Comparison of ENCODE assay signal across 9 mouse cellular contexts in the genomic region with DNA sequence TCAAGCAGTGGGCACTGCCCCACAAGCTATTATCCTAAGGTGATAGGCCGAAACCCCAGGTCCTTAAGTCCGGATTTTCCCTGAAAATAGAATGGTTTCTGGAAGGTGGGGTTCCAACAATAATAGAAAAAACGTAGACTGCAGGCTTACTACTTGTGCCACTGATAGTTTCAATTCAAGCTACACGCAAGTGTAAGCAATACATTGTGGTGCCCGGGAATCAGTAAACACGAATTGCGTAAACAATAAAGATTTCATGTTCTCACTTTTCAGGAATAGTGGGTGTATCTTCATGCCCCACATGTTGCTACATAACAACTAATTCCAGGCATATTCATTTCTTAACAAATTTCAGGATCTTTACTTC. TPM values are rescaled to one million over a fixed set of nuclear protein-coding genes. Genes with fewer than 3 reads are reported as not detected.
DNase-seq lines count a peak whose midpoint lies in the region; ATAC-seq and TF ChIP-seq lines count a peak whose summit lies in the region.
"Had no signal": no experiment of that assay in that cellular context is flagged by ENCODE, and none has a peak within 500 bp of the region (broad histone marks: within the 10 kb centered on the region; RNA-seq: fewer than 3 reads in every experiment).

No protein-coding gene starts in this region.

- no peaks in the 10 kb centered on the region for H3K27me3 ChIP-seq in liver, adult 2 months (ENCODE audit: control insufficient read depth, insufficient read depth, low read length)
- H3K27me3 ChIP-seq in embryonic facial prominence, embryonic 13.5 days = peaks cover 21% of the 10 kb centered on the region
- H3K27me3 ChIP-seq in intestine, embryonic 15.5 days (replicated peaks) = no peaks in the 10 kb centered on the region
- H3K27me3 ChIP-seq in neural tube, embryonic 12.5 days (replicated peaks) = no peaks in the 10 kb centered on the region

- H3K79me2 ChIP-seq in liver, adult 2 months (ENCODE audit: control insufficient read depth, insufficient read depth, low read length) = no peaks in the 10 kb centered on the region

- peak overlapping the region; percentile 91 for H3K4me3 ChIP-seq in liver, adult 2 months (ENCODE audit: insufficient read depth, low read depth, low read length)
- peak overlapping the region; percentile 57 for H3K4me3 ChIP-seq in embryonic facial prominence, embryonic 13.5 days
- peak overlapping the region; percentile 51 for H3K4me3 ChIP-seq in intestine, embryonic 15.5 days (replicated peaks)
- H3K4me3 ChIP-seq in neural tube, embryonic 12.5 days = peak overlapping the region; percentile 23; the same call in 1 of the 2 replicates

- H3K9ac ChIP-seq in liver, adult 2 months (ENCODE audit: low read depth, low read length) = peak overlapping the region; percentile 14; the same call in 1 of the 2 replicates
- H3K9ac ChIP-seq in embryonic facial prominence, embryonic 13.5 days = no peak overlapping the region
- H3K9ac ChIP-seq in intestine, embryonic 15.5 days = no peak overlapping the region
- H3K9ac ChIP-seq in neural tube, embryonic 12.5 days = no peak overlapping the region

- DNase-seq in liver, adult 2 months (ENCODE audit: extremely low read depth, low read depth, low spot score) = no peak
- DNase-seq in liver = no peak
- no peak for DNase-seq in thymus, adult 18-20 months

- H3K9me3 ChIP-seq in embryonic facial prominence, embryonic 13.5 days = no peaks in the 10 kb centered on the region
- H3K9me3 ChIP-seq in intestine, embryonic 15.5 days = no peaks in the 10 kb centered on the region
- no peaks in the 10 kb centered on the region for H3K9me3 ChIP-seq in neural tube, embryonic 12.5 days

- ATAC-seq in embryonic facial prominence, embryonic 13.5 days (ENCODE audit: insufficient number of reproducible peaks, insufficient read depth, low FRiP score, low TSS enrichment, low read depth) = peak; percentile 9; the same call in 1 of the 2 replicates
- ATAC-seq in intestine, embryonic 15.5 days = no peak
- no peak for ATAC-seq in neural tube, embryonic 12.5 days (ENCODE audit: low FRiP score, low read depth)
- ATAC-seq in monocyte, adult 5-6 weeks (replicated peaks; ENCODE audit: insufficient number of reproducible peaks, low FRiP score, low TSS enrichment, poor library complexity, severe bottlenecking) = no peak
- ATAC-seq in cerebellum, adult (ENCODE audit: insufficient number of reproducible peaks, low FRiP score, low TSS enrichment) = no peak

- peaks cover 3% of the 10 kb centered on the region; the same call in 1 of the 2 replicates for H3K4me1 ChIP-seq in liver, adult 2 months (ENCODE audit: control insufficient read depth, insufficient read depth, low read length)
- no peaks in the 10 kb centered on the region for H3K4me1 ChIP-seq in embryonic facial prominence, embryonic 13.5 days
- H3K4me1 ChIP-seq in intestine, embryonic 15.5 days (replicated peaks) = no peaks in the 10 kb centered on the region
- no peaks in the 10 kb centered on the region for H3K4me1 ChIP-seq in neural tube, embryonic 12.5 days

- no peak overlapping the region for H3K27ac ChIP-seq in liver, adult 2 months (replicated peaks; ENCODE audit: insufficient read depth, low read depth, low read length)
- H3K27ac ChIP-seq in embryonic facial prominence, embryonic 13.5 days = peak overlapping the region; percentile 68
- no peak overlapping the region; the same call in 1 of the 2 replicates for H3K27ac ChIP-seq in intestine, embryonic 15.5 days
- H3K27ac ChIP-seq in neural tube, embryonic 12.5 days = no peak overlapping the region

- 7% methylated on average over 7 of the region's 7 CpGs for WGBS in liver, adult 2 months
- WGBS in embryonic facial prominence, embryonic 13.5 days = 30% methylated on average over 7 of the region's 7 CpGs
- WGBS in intestine, embryonic 15.5 days = 25% methylated on average over 7 of the region's 7 CpGs
- 36% methylated on average over 7 of the region's 7 CpGs for WGBS in neural tube, embryonic 12.5 days

- peak overlapping the region; percentile 49 for H3K4me2 ChIP-seq in embryonic facial prominence, embryonic 13.5 days
- H3K4me2 ChIP-seq in intestine, embryonic 15.5 days (replicated peaks) = peak overlapping the region; percentile 56
- H3K4me2 ChIP-seq in neural tube, embryonic 12.5 days (replicated peaks) = peak overlapping the region; percentile 62

- no peaks in the 10 kb centered on the region for H3K36me3 ChIP-seq in liver, adult 2 months (ENCODE audit: control insufficient read depth, insufficient read depth, low read length)
- H3K36me3 ChIP-seq in embryonic facial prominence, embryonic 13.5 days = no peaks in the 10 kb centered on the region
- no peaks in the 10 kb centered on the region for H3K36me3 ChIP-seq in intestine, embryonic 15.5 days
- H3K36me3 ChIP-seq in neural tube, embryonic 12.5 days = no peaks in the 10 kb centered on the region

- TF ChIP-seq CTCF in liver, adult 2 months (IDR thresholded peaks at IDR 0.05; ENCODE audit: low read depth, low read length) = no peak

- no peak for TF ChIP-seq POLR2A in liver, adult 2 months (IDR thresholded peaks at IDR 0.05; ENCODE audit: extremely low read depth, insufficient read depth, low read length)

RNA-seq across cellular contexts. Expression of a gene that starts 0.4 kb away (rescaled TPM):
- total RNA-seq in liver, adult 2 months (2014; rRNA removed) = 9.0 and 14.8 TPM in 2 replicates
- 9.1 and 10.7 TPM in 2 replicates for polyA plus RNA-seq in liver, adult 2 months (2012; rRNA removed)
- polyA plus RNA-seq in embryonic facial prominence, embryonic 13.5 days (2015; fragmentation: Nextera tagmentation; extraction: Ambion mirVana) = 56.2 and 57.4 TPM in 2 replicates
- 50.6 and 51.1 TPM in 2 replicates for polyA plus RNA-seq in intestine, embryonic 15.5 days (2015; fragmentation: Nextera tagmentation; extraction: Ambion mirVana)
- 48.4 and 53.0 TPM in 2 replicates for polyA plus RNA-seq in neural tube, embryonic 12.5 days (2016; fragmentation: Nextera tagmentation; extraction: Ambion mirVana)
- total RNA-seq in monocyte, adult 5-6 weeks (2017) = 47.5 to 52.9 TPM (median 49.3 TPM) in 3 replicates

RNA-seq across cellular contexts. Expression of a gene that starts 31.5 kb away (rescaled TPM):
- total RNA-seq in liver, adult 2 months (2014; rRNA removed) = 12.9 and 13.6 TPM in 2 replicates
- polyA plus RNA-seq in liver, adult 2 months (2012; rRNA removed) = 24.8 and 26.5 TPM in 2 replicates
- 2.9 and 3.4 TPM in 2 replicates for polyA plus RNA-seq in embryonic facial prominence, embryonic 13.5 days (2015; fragmentation: Nextera tagmentation; extraction: Ambion mirVana)
- 1.6 and 1.9 TPM in 2 replicates for polyA plus RNA-seq in intestine, embryonic 15.5 days (2015; fragmentation: Nextera tagmentation; extraction: Ambion mirVana)
- polyA plus RNA-seq in neural tube, embryonic 12.5 days (2016; fragmentation: Nextera tagmentation; extraction: Ambion mirVana) = 1.5 and 1.7 TPM in 2 replicates
- 14.0 to 20.8 TPM (median 14.5 TPM) in 3 replicates for total RNA-seq in monocyte, adult 5-6 weeks (2017)

RNA-seq across cellular contexts. Expression of a gene that starts 41.0 kb away (rescaled TPM):
- not detected in 2 replicates for total RNA-seq in liver, adult 2 months (2014; rRNA removed)
- polyA plus RNA-seq in liver, adult 2 months (2012; rRNA removed) = not detected in 2 replicates
- not detected in 2 replicates for polyA plus RNA-seq in embryonic facial prominence, embryonic 13.5 days (2015; fragmentation: Nextera tagmentation; extraction: Ambion mirVana)
- not detected in 2 replicates for polyA plus RNA-seq in intestine, embryonic 15.5 days (2015; fragmentation: Nextera tagmentation; extraction: Ambion mirVana)
- polyA plus RNA-seq in neural tube, embryonic 12.5 days (2016; fragmentation: Nextera tagmentation; extraction: Ambion mirVana) = not detected in 2 replicates
- total RNA-seq in monocyte, adult 5-6 weeks (2017) = 10.8 to 15.8 TPM (median 13.4 TPM) in 3 replicates

RNA-seq across cellular contexts. Expression of a gene that starts 45.3 kb away (rescaled TPM):
- total RNA-seq in liver, adult 2 months (2014; rRNA removed) = 2.4 and 3.8 TPM in 2 replicates
- 1.1 and 4.3 TPM in 2 replicates for polyA plus RNA-seq in liver, adult 2 months (2012; rRNA removed)
- 6.7 and 7.6 TPM in 2 replicates for polyA plus RNA-seq in embryonic facial prominence, embryonic 13.5 days (2015; fragmentation: Nextera tagmentation; extraction: Ambion mirVana)
- polyA plus RNA-seq in intestine, embryonic 15.5 days (2015; fragmentation: Nextera tagmentation; extraction: Ambion mirVana) = 12.5 and 12.8 TPM in 2 replicates
- polyA plus RNA-seq in neural tube, embryonic 12.5 days (2016; fragmentation: Nextera tagmentation; extraction: Ambion mirVana) = 3.8 and 5.0 TPM in 2 replicates
- 206 to 400 TPM (median 270 TPM) in 3 replicates for total RNA-seq in monocyte, adult 5-6 weeks (2017)

RNA-seq across cellular contexts. Expression of a gene that starts 46.0 kb away (rescaled TPM):
- not detected in 2 replicates for total RNA-seq in liver, adult 2 months (2014; rRNA removed)
- polyA plus RNA-seq in liver, adult 2 months (2012; rRNA removed) = not detected in 2 replicates
- polyA plus RNA-seq in embryonic facial prominence, embryonic 13.5 days (2015; fragmentation: Nextera tagmentation; extraction: Ambion mirVana) = not detected in 2 replicates
- not detected in 2 replicates for polyA plus RNA-seq in intestine, embryonic 15.5 days (2015; fragmentation: Nextera tagmentation; extraction: Ambion mirVana)
- not detected in 2 replicates for polyA plus RNA-seq in neural tube, embryonic 12.5 days (2016; fragmentation: Nextera tagmentation; extraction: Ambion mirVana)
- not detected in 3 replicates for total RNA-seq in monocyte, adult 5-6 weeks (2017)
- polyA plus RNA-seq: activated CD4-positive, CD25-positive, alpha-beta regulatory T cell, adult 4 months had no signal

Comparison
In these comparisons a context has a peak if more than half of its experiments do, and no peak if none do; other contexts are left out.
1. H3K4me3 ChIP-seq: peak in every context shown above with its lines; median percentile 91 in liver, adult 2 months; 57 in embryonic facial prominence, embryonic 13.5 days; 51 in intestine, embryonic 15.5 days; 23 in neural tube, embryonic 12.5 days.